Mouse (Mus musculus) mature B cell (primary cell): ENCODE data around the gene Acsf3.

Source experiments
- in situ Hi-C: fragments of 300-500 bp; cut with MboI; formaldehyde crosslinking; loops from 2 replicates; pipeline ENCODE4 v1.14.3; 2019

The Acsf3 gene

DNA sequence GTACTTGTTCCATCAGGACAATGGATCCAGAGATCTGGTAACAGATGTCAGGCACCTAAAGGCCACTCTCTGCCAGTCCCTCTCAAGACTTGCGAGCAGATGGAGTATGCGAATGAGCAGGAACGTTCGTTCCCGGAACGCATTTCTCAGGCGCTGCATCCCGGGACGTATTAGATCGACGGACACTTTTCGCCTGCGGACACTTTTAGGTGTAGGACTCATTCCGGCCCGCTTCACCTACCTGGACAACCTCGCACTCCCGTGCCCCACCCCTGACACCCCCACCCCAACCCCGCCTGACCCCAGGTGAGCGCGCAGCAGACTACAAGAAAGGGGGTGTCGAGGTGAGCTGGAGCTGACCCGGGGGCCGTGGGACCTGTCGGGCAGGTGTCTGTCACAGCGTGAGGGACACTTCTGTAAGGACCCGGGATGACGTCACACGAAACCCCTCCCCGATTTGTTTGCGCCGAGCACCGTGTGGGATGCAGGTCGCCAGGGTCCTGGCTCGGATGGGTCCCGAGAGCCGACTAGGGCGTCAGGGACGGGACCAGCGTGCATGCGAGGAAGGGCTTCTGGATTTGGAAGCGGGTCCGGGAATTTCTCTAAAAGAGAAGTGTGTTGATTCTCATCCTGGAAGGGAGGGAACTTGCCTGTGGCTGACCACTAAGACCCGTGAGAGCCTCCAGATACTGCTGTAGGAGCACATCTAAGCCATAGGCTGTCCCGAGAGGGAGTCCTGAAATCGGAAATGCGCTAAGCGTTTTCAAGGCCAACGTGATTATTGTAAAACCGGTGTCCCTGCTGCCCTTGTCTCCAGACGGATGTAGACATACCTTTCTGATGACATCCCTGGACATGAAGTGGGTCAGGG, at the start of gene Acsf3:
Acsf3 (plus strand) TSS at position 202 of the 871 bp plus-strand sequence.
- in situ Hi-C loops: no loop called here

DNA sequence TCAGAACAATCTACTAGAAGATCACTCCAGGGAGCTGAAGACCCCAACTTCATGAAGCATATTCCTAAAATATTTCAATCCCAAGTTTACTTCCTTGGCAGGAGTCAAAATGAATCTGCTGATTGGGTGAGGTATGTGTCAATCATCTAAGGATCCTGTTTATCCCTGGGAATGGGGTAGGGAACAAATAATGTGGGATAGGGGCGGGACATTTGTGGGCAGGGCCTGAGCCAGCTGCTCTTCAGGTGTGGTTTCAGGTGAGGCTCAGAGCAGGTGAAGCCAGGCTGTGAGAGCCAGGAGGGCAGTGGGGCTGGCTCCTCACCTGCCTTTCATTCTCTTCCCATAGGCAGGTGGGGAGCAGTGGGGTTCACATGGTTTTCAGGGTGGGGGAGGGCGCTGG, 48.5 kb upstream of the Acsf3 start:
- in situ Hi-C loops: no loop called here

DNA sequence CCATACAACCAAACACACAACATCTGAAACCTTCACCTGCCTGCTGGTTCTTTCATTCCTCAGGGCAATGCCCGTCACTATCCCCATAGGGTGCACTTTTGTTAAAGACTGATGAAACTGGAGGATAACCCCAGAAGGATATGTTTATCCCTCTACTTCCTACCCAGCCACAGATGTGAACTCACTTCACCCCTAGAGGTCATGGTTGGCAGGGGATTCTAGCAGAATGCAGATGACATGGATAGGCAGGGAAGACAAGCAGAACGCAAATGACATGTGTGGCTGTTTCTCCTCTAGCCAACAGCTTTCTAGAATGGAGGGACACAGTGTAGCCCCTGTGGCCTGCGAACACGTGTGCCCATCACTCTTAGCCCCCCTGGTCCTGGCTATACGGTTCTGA, 47.9 kb upstream of the Acsf3 start:
- in situ Hi-C loops: no loop called here

DNA sequence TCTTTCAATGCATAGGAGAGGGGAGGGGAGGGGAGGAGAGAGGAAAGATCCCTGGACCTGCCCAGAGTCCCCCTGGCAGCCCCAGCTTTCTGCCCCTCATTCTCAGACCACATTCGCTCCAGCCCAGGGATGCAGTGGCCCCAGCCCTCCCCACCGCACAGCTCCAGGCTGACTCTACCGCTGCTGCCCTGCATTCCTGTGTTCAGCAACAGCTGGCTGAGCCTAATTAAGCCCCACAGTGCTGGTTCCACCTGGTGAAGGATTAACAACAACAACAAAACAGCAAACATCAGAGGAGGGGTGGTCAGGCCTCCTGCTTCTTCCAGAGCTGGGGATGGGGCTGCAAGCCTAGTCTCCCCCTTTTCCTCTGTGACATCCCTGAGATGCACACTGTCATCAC, 46.7 kb upstream of the Acsf3 start:
- in situ Hi-C loops: no loop called here

DNA sequence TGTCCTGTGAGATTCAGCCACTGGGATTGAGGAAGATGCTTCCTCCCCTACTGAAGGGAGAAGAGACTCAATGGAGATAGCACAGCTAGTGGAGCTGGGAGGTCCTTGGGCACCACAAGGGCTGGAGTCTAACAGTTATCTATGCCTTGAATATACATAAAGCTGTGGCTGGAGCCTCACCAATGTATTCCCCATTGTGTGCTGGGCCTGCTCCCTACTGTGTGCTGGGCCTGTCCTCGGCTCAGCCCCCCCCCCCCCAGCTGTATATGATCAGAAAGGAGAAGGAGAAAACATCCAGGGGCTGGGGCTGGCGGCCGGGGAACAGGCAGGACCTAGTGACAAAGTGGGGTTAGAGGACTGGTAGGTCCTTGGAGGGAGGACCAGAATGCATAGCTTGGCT, 40.2 kb upstream of the Acsf3 start:
- in situ Hi-C loops: no loop called here

DNA sequence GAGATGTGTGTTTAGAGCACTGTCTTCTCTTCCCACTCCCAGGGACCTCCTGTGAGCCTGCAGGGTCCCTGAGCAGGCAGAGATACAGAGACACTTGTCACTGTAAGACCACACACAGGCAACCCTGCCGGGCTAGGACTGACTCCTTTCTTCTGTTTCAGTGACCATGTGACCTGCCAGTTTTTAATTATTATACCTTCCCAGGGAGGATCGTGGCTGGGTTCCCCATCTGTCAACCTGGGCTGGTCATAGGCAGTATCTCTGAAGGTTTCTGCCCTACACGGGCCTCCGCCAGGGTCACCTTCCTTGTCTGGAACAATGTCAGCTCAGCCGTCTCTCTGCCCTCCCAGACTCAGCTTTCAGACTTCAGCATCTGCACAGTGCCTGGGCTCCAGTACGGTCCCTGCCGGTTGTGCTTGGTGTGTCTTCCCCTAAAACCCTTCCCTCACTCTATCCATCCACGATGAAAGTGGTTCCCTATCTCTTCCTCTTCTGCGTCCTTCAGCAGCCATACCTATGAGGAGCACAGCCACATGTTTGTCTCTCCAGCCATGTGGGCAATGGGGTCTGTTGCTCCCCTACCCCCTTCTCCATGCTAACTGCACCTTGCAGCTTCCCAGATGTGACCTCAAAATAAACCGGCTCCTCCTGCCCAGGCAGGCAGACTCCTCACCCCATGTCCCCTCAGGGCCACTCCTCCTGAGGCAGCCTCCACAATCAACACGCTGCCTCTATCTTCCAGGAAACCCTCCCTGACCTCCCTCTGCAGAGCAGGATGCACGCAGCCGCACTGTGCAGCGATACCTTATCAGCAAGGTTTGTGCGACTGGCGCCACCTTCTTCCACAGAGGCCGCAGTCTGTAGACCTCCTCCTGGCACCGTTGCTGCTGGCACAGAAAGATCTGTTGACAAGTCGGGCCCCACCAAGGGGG, 39.5 kb upstream of the Acsf3 start:
- in situ Hi-C loops: no loop called here

DNA sequence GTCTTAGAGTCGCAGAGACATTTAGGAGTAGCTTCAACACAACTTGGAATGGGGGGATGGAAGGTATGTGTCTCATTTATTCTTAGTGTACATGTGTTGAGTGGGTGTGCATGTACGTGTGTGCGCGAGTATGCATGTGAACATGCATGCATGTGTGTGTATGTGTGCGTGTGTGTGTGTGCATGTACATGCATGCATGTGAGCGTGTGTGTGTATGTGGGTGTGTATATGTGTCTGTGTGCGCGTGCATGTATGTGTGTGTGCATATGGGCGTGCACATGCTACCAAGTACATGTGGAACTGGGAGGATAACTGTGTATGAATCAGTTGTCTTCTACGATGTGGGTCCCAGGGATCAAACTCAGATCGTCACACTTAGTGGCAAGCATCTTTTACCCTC, 38.7 kb upstream of the Acsf3 start:
- in situ Hi-C loops: no loop called here

DNA sequence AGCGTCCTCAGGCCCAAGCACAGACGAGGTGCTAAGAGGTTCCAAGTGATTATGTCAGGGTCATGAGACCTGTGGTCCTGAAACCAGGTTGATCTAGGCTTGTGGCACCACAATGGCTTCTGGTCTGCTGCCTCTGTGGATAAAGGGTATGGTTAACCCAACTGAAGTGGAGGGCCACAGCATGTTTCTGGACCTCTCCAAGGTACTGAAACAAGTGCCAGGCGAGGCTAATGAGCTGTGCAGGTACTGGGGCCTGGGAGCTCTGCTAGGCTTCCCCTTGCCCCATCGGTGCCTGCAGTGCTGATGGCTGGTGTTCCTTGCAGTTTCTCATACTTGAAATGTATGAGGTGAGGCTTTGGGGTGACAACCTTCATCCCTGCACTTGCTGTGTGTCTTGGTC, 38.2 kb upstream of the Acsf3 start:
- in situ Hi-C loops: no loop called here

DNA sequence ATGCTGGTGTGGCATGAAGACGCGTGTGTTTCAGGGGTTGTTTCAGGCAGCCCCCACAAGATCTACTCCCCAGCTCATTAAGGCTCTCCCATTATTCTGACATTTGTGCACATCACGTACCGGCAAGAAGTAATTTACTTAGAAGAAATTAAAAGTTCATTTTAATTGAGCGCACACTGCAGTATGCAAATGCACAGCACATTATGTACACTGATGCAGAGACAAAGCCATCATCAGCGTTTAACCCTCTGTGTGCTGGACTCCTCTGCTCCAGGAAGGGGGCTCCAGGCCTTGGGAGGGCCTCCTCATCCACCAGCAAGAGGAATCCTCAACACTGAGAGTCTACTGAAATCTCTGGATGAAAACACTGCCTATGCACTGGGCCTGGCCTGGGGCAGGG, 37.4 kb upstream of the Acsf3 start:
- in situ Hi-C loops: no loop called here

DNA sequence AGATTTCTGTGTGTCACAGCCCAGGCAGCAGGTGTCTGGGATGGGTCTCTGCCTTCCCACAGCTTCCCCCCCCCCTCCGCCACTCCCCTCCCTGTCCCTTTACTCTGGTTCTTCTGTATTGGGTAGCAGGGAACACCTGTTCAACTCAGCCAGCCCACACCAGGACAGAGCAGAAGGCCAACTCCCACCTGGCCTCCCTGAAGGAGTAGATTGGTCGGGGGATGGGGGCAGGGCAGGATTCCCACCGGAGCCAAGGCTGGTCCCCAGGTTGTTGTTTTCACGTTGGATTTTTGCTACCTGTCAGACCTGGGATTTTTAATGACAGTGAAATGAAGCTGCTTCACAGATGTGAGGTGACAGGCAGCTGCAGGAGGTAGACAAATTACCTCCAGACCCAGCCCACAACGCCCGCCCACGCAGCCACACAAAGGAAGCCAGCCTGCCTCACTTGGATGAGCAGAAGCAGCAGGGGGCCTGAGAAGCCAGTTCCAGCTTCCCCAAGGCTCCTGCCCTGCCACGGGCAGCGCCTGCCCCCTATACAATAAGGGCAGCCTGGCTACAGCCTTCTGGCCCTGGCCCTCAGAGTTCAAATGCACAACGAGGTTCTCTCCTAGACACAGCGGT, 36.1 kb upstream of the Acsf3 start:
- in situ Hi-C loops: no loop called here

DNA sequence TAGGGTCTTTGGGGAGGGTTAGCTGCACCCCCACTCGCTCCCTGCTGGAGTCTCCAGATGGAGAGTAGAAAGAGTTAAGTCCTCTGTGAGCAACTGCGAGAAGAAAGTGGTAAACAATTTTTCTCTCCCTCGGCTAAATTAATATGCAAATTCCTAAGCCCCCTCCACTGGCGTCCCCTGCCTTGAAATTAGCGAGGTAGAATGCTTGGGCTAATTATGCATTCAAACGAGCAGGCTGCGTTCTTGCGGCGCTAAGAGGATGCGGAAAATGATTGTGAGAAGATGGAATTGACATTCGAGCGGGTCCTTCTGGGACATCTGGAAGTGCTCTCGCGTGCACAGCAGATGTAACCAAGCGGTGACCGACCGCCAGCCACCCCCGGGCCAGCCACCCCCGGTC, 32.8 kb upstream of the Acsf3 start:
- in situ Hi-C loops: no loop called here

DNA sequence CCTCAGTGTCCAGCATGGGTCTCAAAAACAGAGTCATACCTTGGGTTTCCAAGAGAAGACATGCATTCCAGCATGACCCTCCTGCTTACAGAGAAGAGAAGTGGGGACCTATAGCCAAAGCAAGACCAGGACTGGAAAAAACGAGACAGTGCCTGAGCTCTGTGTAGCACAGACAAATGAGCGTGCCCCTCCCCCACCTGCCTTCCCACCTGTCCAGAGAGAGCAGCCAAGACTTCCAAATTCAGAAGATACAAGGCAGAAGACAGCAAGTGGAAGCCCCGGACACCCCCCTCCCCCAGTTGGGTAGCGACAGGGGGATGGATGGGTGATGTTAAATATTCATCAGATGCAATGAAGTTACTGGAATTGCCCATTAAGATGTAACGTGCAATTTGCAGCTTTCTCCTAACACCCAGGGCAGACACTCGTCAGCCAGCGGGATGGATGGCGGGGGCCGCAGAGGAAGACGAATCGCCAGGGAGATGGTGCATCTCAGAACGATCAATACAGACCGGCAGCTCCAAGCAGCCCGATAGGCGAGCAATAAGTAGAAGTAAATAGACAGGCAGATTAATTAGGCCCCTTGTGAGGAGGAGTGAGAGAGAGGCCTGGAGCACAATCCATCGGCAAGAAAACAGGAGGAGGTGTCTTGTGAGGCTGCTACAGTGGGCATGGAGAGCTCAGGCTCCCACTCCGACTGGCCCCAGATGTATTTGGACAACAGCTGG, 30.1 kb upstream of the Acsf3 start:
- in situ Hi-C loops: no loop called here

DNA sequence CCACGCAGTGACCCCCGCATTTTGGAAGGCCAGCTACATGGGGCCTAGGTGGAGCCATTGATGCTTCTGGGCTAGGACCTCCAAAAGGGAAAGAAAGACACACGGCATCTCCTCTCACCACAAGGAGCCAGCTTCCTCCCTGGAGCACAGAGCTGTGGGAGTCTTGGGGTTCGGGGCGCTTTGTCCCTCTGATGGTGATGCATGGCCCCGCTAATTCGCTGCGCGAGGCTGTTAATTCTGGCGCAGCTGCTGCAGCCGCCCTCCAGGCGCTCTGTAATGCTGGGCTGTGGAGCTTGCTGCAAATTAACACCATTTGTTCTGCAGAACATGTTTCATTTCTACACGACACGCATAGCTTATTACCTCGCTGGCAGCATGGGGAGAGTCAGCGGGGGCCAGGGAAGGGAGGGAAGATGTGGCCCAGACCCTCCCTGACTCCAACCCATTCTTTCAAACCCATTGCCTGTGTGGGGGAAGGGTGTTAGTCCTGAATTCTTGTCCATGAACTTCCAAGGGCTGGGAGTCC, 29.5 kb upstream of the Acsf3 start:
- in situ Hi-C loops: no loop called here

DNA sequence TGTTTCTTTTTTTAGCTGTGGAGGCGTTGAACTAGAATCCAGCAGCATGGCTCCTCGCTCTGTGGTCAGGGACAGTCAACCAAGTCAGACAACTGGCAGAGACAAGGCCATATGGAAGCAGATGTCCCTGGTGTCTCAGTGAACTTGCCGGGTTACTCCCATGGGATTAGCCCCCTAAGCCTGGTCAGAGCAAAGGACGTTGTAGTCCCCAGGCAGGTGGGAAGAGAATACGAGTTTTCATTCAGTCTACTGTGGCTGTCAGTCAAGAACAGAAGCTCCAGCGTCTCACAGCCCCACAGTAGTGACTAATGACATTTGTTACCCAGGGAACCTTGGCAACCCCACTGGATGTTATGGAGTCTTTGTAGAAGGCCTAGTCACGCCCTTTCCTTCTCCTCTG, 28.8 kb upstream of the Acsf3 start:
- in situ Hi-C loops: no loop called here

DNA sequence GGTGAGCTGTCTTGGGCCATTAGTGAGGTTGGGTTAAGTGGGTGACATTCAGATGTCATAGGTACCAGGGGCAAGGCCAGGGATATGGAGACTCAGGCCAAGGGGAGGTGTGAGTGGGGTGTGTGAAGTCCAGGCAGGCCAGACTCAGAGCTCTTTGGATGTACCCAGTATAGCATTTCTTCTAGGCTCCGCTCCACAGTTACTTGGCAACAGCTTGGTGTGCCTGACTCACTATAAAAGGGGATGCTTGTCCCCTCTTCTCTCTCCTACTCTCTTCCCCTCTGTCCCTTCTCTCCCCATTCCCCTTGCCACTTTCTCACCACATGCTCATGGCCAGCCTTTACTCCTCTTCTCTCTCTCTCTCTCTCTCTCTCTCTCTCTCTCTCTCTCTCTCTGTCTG, 27.5 kb upstream of the Acsf3 start:
- in situ Hi-C loops: no loop called here

DNA sequence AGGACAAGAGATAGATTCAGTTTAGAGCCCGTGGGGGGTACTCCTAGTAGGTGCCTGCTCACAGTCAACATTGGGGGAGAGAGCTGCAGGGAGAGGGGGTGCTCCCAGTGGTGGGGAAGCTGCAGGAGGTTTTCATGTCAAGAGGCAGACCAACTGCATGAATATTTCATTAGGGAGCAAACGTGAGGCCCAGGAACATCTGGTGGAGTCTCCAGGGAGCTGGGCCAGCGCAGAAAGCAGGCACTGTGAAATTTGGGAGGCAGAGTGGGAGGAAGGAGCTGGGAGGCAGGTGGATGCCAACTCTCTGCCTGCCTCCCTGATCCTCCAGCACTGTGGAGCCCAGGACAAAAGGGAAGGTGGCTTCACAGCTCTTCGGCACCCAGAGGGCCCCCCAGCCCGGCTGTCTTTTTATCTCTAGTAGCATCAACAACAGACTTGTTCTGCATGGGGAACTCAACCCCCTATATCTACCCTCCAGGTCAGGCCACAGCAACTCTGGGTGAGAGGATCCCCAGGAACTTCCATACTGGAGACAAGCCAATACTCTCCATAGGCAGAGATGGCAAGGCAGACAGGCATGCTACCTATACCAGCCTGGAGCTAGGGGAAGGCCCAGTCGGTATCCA, 25.8 kb upstream of the Acsf3 start:
- in situ Hi-C loops: no loop called here

DNA sequence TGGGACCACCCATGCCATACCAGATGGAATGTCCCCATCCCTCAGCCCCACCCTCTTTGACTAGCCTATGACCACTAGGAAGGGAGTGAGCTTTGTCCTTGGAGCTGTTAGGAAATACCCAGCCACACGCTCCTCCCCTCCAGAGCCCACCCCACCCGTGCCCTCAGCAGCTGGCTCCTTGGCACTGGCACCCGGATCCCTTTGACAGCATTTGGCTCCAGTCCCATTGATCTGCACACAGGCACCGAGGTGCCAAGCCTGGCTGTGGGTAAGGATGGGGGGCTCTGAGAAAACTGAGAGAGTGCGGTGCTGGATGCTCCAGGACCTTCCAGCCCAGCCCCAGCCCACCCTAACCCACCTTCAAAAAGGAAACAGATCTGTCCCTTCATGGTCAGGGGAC, 23.9 kb upstream of the Acsf3 start:
- in situ Hi-C loops: no loop called here

DNA sequence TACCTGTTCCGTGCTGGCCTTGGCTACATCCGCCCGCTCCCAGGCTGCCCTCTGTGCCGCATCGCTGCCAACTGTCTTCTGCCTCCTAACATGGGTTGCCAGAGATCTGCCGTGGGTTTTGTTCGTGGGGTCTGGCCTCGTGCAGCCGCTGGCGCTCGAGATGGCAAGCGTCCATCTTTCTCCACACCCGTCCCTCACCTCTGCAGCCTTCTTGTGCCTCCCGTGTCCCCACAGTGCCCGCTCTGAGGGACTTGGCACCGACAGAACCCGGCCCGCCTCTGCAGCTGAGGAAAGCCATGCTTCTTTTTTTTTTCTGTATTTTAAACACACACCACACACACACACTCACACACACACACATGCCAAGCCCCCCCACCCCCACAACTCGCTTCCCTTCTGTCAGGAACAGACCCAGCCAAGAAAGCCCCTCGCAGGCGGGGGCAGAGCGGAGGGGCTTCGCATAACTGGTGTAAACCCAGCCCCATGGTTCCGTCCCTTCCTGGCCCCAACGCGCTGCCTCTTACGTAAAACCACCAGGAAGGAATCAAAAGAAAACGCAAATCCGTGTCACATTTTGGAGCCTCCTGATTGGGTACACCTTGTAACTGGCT, 23.1 kb upstream of the Acsf3 start:
- in situ Hi-C loops: no loop called here

DNA sequence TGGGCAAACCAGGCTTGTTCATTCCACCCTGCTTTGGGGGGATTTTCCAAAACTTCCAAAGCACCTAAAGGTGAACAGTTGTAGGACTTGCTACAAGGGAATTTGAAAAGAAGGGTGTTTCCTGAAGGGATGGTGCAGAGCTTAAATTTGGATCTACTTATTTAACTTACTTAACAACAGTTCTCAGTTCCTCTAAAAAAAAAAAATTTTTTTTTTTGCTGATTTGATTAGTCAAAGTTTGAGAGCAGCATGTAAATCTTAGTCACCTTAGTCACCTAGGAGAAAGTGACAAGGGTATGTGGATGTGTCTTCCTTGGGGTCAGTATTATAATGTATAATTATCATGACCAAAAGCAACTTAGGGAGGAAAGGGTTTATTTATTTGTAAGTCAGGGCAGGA, 16.7 kb upstream of the Acsf3 start:
- in situ Hi-C loops: no loop called here

DNA sequence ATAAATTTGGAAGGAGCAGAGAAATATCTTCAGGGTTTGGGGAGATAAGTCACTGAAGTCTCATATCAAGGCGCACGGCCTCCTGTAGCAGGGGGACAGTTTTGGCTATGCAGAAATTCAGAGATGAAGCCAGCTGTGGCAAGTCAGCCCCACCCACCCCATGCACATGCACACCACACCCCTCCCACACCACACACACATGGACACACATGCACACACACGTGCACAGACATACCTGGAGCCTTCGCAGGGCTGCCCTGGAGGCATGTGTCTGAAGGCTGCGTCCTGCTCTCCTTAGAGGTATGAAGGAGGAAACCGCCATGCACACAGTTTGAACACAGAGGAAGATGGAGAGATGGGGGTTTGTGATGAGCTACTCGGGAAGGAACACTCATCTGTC, 15.2 kb upstream of the Acsf3 start:
- in situ Hi-C loops: no loop called here

DNA sequence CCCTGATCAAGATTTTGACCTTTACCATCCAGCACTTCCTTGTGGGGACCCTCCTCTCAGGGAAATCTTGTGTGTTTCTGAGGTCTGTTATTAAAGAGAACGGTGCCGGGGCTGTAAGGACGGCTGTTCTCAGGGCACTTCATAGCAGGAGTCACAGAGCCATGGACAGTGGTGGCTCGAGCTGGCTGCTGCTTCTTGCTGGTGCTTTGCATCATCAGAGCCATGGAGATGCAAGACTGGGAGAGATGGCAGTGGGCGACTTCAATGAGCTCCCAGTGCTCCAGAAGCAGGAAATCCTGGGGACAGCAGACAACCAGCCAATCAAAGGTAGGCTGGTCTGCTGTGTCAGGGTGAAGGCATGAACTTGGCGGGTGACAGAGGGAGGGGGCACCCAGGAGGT, 14.2 kb upstream of the Acsf3 start:
- in situ Hi-C loops: no loop called here
